Mouse (Mus musculus): Measurements from ENCODE around the gene Lmx1b. TPM values are rescaled to one million over a fixed set of nuclear protein-coding genes. Genes with fewer than 3 reads are reported as not detected.

Gene Lmx1b
- total and polyA plus RNA-seq, 3 experiments, result not detected

DNA sequence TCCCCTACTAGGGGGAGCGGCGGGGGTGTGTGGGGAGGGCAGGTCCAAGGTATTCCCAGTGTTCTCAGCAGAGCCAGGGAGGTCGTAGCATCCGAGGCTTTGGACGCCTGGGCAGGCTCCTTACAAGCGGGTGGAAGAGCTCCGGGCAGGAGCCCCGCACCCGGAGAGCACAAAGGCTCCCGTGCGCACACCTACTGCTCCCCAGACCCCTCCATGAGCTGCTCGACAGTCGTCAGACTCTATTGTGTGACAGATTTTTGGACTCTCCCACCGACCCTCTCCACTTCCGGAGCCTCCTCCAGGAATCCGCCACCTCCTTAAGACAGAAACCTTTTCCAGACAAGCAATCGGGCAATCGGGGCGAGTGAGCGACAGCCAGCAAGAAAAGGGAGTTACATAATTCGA lies 4.2 kb downstream of the Lmx1b start:
- Histone ChIP-seq H3K9ac (ENCODE audit: insufficient read depth, low read depth) (no peak overlapping the region), H3K4me3 (replicated peaks in 1 of 3; ENCODE audit: low read depth in 2 of 3, low read length in 2 of 3, poor library complexity in 1 of 3) (no peak overlapping the region), H3K4me1 (ENCODE audit: control insufficient read depth in 1 of 2, insufficient read depth in 2 of 2) (no peaks in the 10 kb centered on the region), H3K36me3 (replicated peaks in 1 of 2; ENCODE audit: control insufficient read depth in 1 of 2, insufficient read depth in 1 of 2, low read length in 1 of 2) (no peaks in the 10 kb centered on the region), H3K9me3 (replicated peaks; ENCODE audit: low read length) (peaks cover 19% of the 10 kb centered on the region), H3K79me2 (replicated peaks; ENCODE audit: control insufficient read depth, extremely low read depth, insufficient read depth, poor library complexity, severe bottlenecking) (no peaks in the 10 kb centered on the region), H3K27me3 (replicated peaks) (peaks cover 79% of the 10 kb centered on the region), H3K27ac (ENCODE audit: insufficient read depth, low read depth) (no peak overlapping the region), H3K4me2 (ENCODE audit: insufficient read depth, low read depth, poor library complexity, severe bottlenecking) (no peak overlapping the region)
- dilution Hi-C loops (cut with MboI; ENCODE audit: extremely low pct_ligation_motif_present, extremely low pct_unique_long_range_greater_than_20kb, low sequenced_read_pairs) (no loop called here), in situ Hi-C loops (cut with MboI; ENCODE audit: low pct_ligation_motif_present, low pct_unique_long_range_greater_than_20kb, low sequenced_read_pairs) (no loop called here)
- TF ChIP-seq GABPA (IDR thresholded peaks at IDR 0.05; ENCODE audit: insufficient replicate concordance, low read depth, low read length) (no peak), BHLHE40 (IDR thresholded peaks at IDR 0.05; ENCODE audit: low read depth, low read length) (no peak), TCF12 (IDR thresholded peaks at IDR 0.05; ENCODE audit: low read depth, low read length) (no peak), EP300 (IDR thresholded peaks at IDR 0.05; ENCODE audit: low read length) (no peak), RCOR1 (conservative IDR thresholded peaks at IDR 0.05; ENCODE audit: low read depth, low read length) (no peak), SIN3A (IDR thresholded peaks at IDR 0.05; ENCODE audit: low read length) (no peak), KAT2A (IDR thresholded peaks at IDR 0.05; ENCODE audit: insufficient replicate concordance, low read length) (no peak), HCFC1 (IDR thresholded peaks at IDR 0.05; ENCODE audit: low read depth, low read length) (no peak), CTCF (conservative IDR thresholded peaks at IDR 0.05 in 1 of 2, IDR thresholded peaks at IDR 0.05 in 1 of 2; ENCODE audit: low read depth in 2 of 2, low read length in 2 of 2) (no peak), MXI1 (IDR thresholded peaks at IDR 0.05; ENCODE audit: low read depth, low read length) (no peak), ELF1 (IDR thresholded peaks at IDR 0.05; ENCODE audit: low read depth, low read length) (no peak), ETS1 (conservative IDR thresholded peaks at IDR 0.05; ENCODE audit: low read depth, low read length) (no peak), POLR2A (IDR thresholded peaks at IDR 0.05; ENCODE audit: low read depth, low read length) (no peak), MAZ (IDR thresholded peaks at IDR 0.05; ENCODE audit: low read depth, low read length) (no peak), MAFK (IDR thresholded peaks at IDR 0.05; ENCODE audit: insufficient replicate concordance, low read length) (no peak), POLR2AphosphoS2 (IDR thresholded peaks at IDR 0.05; ENCODE audit: low read depth, low read length) (no peak)
- DNase-seq (ENCODE audit: extremely low read depth), result no peak

DNA sequence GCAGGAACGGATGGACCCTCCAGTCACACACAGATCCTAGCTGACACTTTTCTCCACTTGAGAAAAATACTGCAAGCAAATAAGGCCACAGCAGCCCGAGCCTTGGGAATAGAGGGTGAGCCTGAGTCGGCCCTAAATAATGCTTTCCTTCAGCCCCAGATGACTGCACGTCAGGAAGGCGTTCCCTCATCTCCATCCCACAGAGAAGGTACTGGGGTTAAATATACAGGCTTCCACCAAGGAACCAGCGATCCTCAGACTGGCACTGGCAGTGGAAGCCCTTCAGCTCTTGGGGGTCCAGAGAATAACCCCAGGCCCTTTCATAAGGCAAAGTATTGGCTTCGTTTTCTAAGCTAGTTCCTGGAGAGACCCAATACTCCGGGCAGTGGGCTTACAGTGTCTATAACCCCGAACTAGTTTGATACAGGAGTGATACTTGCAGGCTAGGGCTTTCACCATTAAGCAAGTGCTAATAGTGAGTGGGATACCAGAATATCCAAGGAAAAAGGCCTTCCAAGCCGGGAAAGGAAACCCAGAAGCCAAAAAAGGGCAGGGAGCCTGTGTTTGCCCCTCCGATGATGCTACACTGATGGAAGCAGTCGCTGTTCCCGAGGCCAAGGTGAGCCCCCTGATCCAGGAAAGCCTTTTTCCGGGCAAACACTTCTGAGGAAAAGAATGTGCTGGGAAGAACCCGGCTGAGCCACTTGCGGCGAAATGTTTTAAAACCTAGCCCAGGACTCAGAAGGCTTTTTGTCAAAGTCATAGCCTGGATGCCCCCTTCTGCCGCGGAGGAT lies 4.8 kb downstream of the Lmx1b start:
- no peak overlapping the region for H3K4me2 ChIP-seq (ENCODE audit: insufficient read depth, low read depth, poor library complexity, severe bottlenecking)
- no peaks in the 10 kb centered on the region for H3K4me1 ChIP-seq (ENCODE audit: control insufficient read depth in 1 of 2, insufficient read depth in 2 of 2)
- H3K4me3 ChIP-seq (replicated peaks in 1 of 3; ENCODE audit: low read depth in 2 of 3, low read length in 2 of 3, poor library complexity in 1 of 3), result no peak overlapping the region
- DNase-seq (ENCODE audit: extremely low read depth), result no peak
- peaks cover 16% of the 10 kb centered on the region for H3K9me3 ChIP-seq (replicated peaks; ENCODE audit: low read length)
- peaks cover 85% of the 10 kb centered on the region for H3K27me3 ChIP-seq (replicated peaks)
- TF ChIP-seq CHD1 (IDR thresholded peaks at IDR 0.05; ENCODE audit: low read depth, low read length) (no peak), CTCF (conservative IDR thresholded peaks at IDR 0.05 in 1 of 2, IDR thresholded peaks at IDR 0.05 in 1 of 2; ENCODE audit: low read depth in 2 of 2, low read length in 2 of 2) (no peak), ZC3H11A (IDR thresholded peaks at IDR 0.05; ENCODE audit: low read depth, low read length) (no peak), JUN (IDR thresholded peaks at IDR 0.05; ENCODE audit: insufficient read depth, low read depth, low read length) (no peak), E2F4 (IDR thresholded peaks at IDR 0.05; ENCODE audit: insufficient replicate concordance, low read depth, low read length) (no peak), ZMIZ1 (IDR thresholded peaks at IDR 0.05; ENCODE audit: low read depth, low read length) (no peak), MAZ (IDR thresholded peaks at IDR 0.05; ENCODE audit: low read depth, low read length) (no peak), NELFE (IDR thresholded peaks at IDR 0.05; ENCODE audit: low read depth, low read length) (no peak), NRF1 (IDR thresholded peaks at IDR 0.05; ENCODE audit: low read depth, low read length) (no peak), MXI1 (IDR thresholded peaks at IDR 0.05; ENCODE audit: low read depth, low read length) (no peak), MAX (IDR thresholded peaks at IDR 0.05; ENCODE audit: low read length) (no peak), ZNF384 (IDR thresholded peaks at IDR 0.05; ENCODE audit: low read depth, low read length) (no peak), SMC3 (IDR thresholded peaks at IDR 0.05; ENCODE audit: low read depth, low read length) (no peak), SIN3A (IDR thresholded peaks at IDR 0.05; ENCODE audit: low read length) (no peak), USF2 (conservative IDR thresholded peaks at IDR 0.05; ENCODE audit: low read depth, low read length) (no peak), KAT2A (IDR thresholded peaks at IDR 0.05; ENCODE audit: insufficient replicate concordance, low read length) (no peak), CHD2 (IDR thresholded peaks at IDR 0.05; ENCODE audit: low read length) (no peak), BHLHE40 (IDR thresholded peaks at IDR 0.05; ENCODE audit: low read depth, low read length) (no peak)
- no peak overlapping the region for H3K9ac ChIP-seq (ENCODE audit: insufficient read depth, low read depth)
- dilution Hi-C loops (cut with MboI; ENCODE audit: extremely low pct_ligation_motif_present, extremely low pct_unique_long_range_greater_than_20kb, low sequenced_read_pairs) (no loop called here), in situ Hi-C loops (cut with MboI; ENCODE audit: low pct_ligation_motif_present, low pct_unique_long_range_greater_than_20kb, low sequenced_read_pairs) (no loop called here)
- H3K79me2 ChIP-seq (replicated peaks; ENCODE audit: control insufficient read depth, extremely low read depth, insufficient read depth, poor library complexity, severe bottlenecking), result no peaks in the 10 kb centered on the region
- H3K27ac ChIP-seq (ENCODE audit: insufficient read depth, low read depth), result no peak overlapping the region
- no peaks in the 10 kb centered on the region for H3K36me3 ChIP-seq (replicated peaks in 1 of 2; ENCODE audit: control insufficient read depth in 1 of 2, insufficient read depth in 1 of 2, low read length in 1 of 2)
